Mouse (Mus musculus) lung, postnatal 0 days (tissue): ENCODE measurements around the gene Gapdh.

Experiments used
- CTCF ChIP-seq: IDR thresholded peaks from 2 replicates; pipeline ENCODE4 v1.5.1; 2016; ENCODE audit warnings: antibody characterized with exemption, mild to moderate bottlenecking
- EP300 ChIP-seq: IDR thresholded peaks from 2 replicates; pipeline ENCODE4 v1.6.1; 2016; ENCODE audit warnings: antibody characterized with exemption, mild to moderate bottlenecking, control low read depth

DNA sequence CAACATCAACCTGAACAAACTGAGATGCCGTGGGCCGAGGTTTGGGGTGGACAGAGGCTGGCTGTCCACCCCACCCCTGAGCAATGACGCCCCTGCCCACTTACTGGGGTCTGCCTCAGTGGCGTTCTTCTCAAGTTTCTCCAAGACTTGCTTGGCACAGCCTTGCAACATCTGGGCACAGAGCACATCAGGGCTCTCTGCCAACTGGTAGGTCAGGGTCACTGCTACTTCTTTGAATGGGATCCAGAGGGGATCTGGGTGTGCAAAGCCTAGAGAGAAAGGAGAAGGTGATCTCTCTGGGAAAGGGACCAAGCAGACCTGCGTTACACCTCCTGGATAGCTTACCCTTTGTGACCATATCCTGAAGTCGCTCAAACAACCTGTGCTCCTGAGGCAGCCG is 7.0 kb upstream of the Gapdh start:
- no peak for TF ChIP-seq CTCF
- TF ChIP-seq EP300, result no peak
